Mouse (Mus musculus): ENCODE data around the gene Clca3a1.

DNA sequence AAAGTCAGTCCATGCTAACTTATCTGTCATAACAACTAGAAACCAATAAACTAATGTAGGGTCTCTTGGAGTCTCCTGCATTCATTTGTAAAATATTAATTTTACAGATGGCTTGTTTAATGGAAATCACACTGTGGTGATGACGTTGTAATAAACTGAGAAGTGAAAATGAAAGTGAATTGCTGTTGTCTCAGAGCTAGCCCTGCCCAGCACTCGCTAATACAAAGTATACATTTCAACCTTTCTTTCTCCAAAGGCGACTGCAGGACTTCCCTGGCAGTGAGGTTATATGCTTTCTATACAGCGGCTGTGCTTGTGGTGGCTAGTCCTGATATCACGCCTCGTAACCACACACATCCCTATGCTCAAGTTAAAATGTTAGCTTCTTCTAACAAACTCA, 56.8 kb downstream of the Clca3a1 start:
- TF ChIP-seq POLR2A (IDR thresholded peaks at IDR 0.05; ENCODE audit: control insufficient read depth, extremely low read depth, insufficient read depth, low read length, poor library complexity) (no peak), CTCF (IDR thresholded peaks at IDR 0.05; ENCODE audit: borderline replicate concordance, control insufficient read depth, extremely low read depth, insufficient read depth, low read length, poor library complexity) (no peak)

All from thymus, adult 2 months (tissue).